Mouse (Mus musculus): ENCODE results near the gene Gys2. TPM values are rescaled to one million over a fixed set of nuclear protein-coding genes. Genes with fewer than 3 reads are reported as not detected.
"Not testable (repeated sequence)": the region's sequence is repeated elsewhere in the genome, so short reads cannot be mapped to it uniquely, and the experiment has no call there.

Gene Gys2
- 0.07 and 0.11 TPM in 2 replicates for polyA plus RNA-seq (2016; fragmentation: Nextera tagmentation; extraction: Ambion mirVana)

DNA sequence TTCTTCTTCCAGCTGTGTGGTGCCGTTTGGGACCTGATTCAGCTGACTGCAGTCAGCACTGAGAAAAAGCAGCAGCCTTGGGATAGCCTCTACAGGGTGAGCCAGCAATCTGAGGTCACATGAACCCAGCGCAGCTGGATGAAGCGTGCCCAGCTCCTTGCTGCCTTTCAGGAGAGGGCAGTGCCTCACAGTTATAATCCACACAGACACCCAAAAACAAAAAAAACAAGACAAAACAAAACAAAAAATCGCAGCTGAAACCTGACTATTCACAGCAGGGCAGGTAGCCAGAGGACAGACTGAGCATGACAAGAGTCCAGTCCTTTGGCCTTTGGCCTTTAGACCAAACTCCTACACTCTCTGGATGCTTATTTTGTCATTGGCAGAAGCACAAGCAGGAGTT, at the start of gene Gys2:
Gys2 (minus strand) TSS at position 309 of the 403 bp plus-strand sequence.
- Histone ChIP-seq H3K9me3 (replicated peaks) (no peaks in the 10 kb centered on the region), H3K36me3 (no peaks in the 10 kb centered on the region), H3K4me3 (no peak within 1 kb of the TSS), H3K27ac (replicated peaks) (no peak within 1 kb of the TSS), H3K4me1 (no peaks in the 10 kb centered on the region), H3K27me3 (ENCODE audit: low read depth, poor library complexity, severe bottlenecking) (no peaks in the 10 kb centered on the region)
- DNase-seq (ENCODE audit: low spot score) = no peak
- WGBS = 61% methylated on average over 4 of the region's 4 CpGs

DNA sequence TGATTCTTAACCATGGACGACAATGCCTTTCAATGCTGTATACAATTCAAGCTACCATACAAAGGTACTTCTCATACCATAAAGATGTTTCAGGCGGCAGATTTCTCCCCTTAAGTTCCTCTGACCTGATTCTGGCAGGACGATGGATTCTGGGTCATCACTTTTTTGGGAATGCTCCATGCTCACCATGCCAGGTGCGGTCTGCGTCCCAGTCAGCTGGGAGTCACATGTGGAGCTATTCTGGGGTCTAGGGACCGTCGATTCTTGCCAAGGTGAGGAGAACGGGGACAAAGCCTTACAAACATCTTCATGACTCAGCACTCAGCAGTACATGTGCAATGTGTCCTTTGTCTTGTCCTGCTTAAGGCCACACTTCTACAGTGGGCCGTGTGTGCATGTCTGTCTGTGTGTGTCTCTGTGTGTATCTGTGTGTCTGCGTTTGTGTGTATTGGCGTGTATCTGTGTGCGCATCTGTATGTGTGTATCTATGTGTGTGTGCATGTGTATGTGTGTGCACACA, 48.7 kb upstream of the Gys2 start:
- no peak overlapping the region for H3K27ac ChIP-seq (replicated peaks)
- no peaks in the 10 kb centered on the region for H3K9me3 ChIP-seq (replicated peaks)
- H3K36me3 ChIP-seq = no peaks in the 10 kb centered on the region
- DNase-seq (ENCODE audit: low spot score) = no peak
- WGBS = 86% methylated on average over 12 of the region's 12 CpGs
- H3K4me1 ChIP-seq = no peaks in the 10 kb centered on the region
- H3K27me3 ChIP-seq (ENCODE audit: low read depth, poor library complexity, severe bottlenecking) = no peaks in the 10 kb centered on the region
- no peak overlapping the region for H3K4me3 ChIP-seq

DNA sequence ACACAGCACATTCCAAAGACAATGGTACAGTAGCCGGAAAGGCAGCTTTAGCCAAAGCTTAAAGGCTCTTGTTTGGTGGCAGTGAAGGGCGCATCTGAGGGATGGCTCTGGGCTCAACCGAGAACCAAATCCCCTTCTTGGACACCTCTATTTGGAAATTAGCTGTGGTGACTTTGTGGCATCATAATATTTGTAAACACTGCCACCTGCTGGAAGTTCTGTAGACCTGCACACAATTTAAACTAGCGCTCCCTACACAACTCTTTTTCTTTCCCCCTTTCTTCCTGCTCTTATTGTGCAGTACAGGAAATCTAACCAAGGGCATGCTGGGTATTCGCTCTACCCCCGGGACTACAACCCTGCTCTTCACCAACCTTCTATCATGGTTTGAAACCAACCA, 46.2 kb upstream of the Gys2 start:
- DNase-seq (ENCODE audit: low spot score) = peak; percentile 21
- 19% methylated on average over 6 of the region's 6 CpGs for WGBS
- no peak overlapping the region for H3K27ac ChIP-seq (replicated peaks)
- no peak overlapping the region for H3K4me3 ChIP-seq
- H3K36me3 ChIP-seq = no peaks in the 10 kb centered on the region
- H3K9me3 ChIP-seq (replicated peaks) = no peaks in the 10 kb centered on the region
- no peaks in the 10 kb centered on the region for H3K27me3 ChIP-seq (ENCODE audit: low read depth, poor library complexity, severe bottlenecking)
- H3K4me1 ChIP-seq = peaks cover 4% of the 10 kb centered on the region; the same call in 1 of the 2 replicates

DNA sequence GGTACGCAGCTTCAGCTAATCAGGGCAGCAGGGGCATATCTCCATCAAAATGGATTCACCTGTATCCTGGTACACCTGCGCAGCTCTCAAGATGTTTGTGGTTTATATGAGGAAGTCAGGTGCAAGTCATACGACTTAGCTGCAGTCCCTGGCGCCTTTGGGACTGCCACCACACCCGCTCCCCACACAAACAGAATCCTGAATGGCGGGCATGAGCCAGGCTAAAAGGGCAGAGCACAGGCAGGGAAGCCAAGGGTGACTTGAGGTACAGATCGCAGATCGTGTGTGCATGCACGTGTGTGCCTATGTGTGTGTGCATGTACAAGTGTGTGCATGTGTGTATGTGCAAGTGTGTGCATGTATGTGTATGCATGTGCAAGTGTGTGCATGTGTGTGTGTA, 42.5 kb upstream of the Gys2 start:
- H3K9me3 ChIP-seq (replicated peaks); H3K36me3 ChIP-seq; H3K27ac ChIP-seq (replicated peaks); DNase-seq (ENCODE audit: low spot score); H3K4me3 ChIP-seq: not testable (repeated sequence)
- Histone ChIP-seq H3K27me3 (ENCODE audit: low read depth, poor library complexity, severe bottlenecking) (peaks cover 17% of the 10 kb centered on the region), H3K4me1 (peaks cover 20% of the 10 kb centered on the region)
- 80% methylated on average over 9 of the region's 9 CpGs for WGBS

DNA sequence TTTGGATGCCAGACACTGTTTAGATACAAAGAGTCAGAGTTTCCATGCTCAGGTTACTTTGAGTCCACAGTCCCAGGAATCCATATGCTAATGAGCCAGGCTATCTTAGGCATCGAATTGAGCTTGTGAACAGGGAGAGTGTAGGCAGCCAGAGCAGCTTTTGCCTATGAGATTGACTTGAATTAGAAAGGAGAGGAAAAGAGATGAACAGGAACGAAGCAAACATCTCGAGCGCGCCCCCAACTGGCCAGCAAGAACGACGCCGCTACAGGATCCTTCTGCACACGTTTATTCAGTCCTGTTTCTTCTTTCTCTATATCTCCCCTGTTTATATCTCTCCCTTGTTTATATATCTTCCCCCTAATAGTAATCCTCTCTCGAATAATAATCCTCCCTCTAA, 42.0 kb upstream of the Gys2 start:
- H3K4me1 ChIP-seq = peaks cover 23% of the 10 kb centered on the region
- peaks cover 22% of the 10 kb centered on the region for H3K27me3 ChIP-seq (ENCODE audit: low read depth, poor library complexity, severe bottlenecking)
- 2% methylated on average over 10 of the region's 10 CpGs for WGBS
- H3K9me3 ChIP-seq (replicated peaks) = no peaks in the 10 kb centered on the region
- DNase-seq (ENCODE audit: low spot score) = peak; percentile 45
- H3K4me3 ChIP-seq = no peak overlapping the region
- H3K36me3 ChIP-seq = no peaks in the 10 kb centered on the region
- H3K27ac ChIP-seq (replicated peaks) = no peak overlapping the region

DNA sequence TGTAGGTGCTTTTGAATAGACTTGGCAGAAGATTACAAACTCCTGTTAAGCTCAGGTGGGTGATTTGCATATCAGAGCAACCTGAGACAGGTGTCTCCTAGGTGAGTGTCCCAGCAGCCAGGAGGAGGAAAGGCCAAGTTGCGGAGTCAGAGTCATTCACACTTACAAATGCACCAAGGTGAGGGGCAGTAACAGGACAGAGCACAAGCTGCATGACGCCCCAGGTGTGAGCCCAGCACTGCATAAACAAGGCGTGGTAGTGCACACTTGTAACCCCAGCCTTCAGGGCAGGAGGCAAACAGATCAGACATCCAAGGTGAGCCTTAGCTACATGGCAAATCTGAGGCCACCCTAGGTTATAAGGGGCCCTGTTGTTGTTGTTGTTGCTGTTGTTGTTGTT, 40.0 kb upstream of the Gys2 start:
- Histone ChIP-seq H3K36me3 (no peaks in the 10 kb centered on the region), H3K4me1 (peaks cover 41% of the 10 kb centered on the region), H3K27ac (replicated peaks) (no peak overlapping the region), H3K4me3 (no peak overlapping the region), H3K27me3 (ENCODE audit: low read depth, poor library complexity, severe bottlenecking) (peaks cover 35% of the 10 kb centered on the region), H3K9me3 (replicated peaks) (no peaks in the 10 kb centered on the region)
- 56% methylated on average over 3 of the region's 3 CpGs for WGBS
- DNase-seq (ENCODE audit: low spot score) = no peak

DNA sequence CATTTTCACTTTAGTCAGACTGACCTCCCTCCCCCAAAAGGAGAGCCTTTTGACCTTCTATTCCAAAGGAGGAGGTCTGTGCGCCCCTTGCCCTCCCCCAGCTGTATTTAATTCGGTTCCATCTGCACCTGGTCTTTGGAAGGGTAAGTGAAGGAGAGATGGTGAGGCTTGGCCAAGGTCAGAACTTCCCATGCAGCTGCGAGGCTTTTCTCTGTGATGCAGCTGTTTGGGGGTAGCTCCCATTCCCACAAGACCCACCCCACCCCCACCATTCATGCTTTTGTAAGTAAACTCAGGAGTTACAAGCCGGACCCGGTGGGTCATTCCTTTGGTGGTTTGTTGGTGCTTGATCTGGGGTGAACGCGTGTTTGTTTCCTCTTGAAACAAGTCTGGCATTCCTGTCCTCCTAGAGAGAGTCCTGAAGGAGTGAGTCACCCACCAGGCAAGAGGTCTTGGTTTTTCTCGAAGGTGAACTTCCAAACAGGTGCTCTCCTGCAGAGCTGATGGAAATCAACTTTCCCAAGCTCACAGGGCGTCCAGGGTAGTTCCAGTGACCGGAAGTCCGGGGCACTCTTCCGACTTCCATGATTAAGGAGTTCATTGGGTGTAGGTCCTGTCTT, 38.7 kb upstream of the Gys2 start:
- H3K4me1 ChIP-seq = peaks cover 52% of the 10 kb centered on the region
- H3K9me3 ChIP-seq (replicated peaks) = no peaks in the 10 kb centered on the region
- no peak for DNase-seq (ENCODE audit: low spot score)
- peaks cover 36% of the 10 kb centered on the region for H3K27me3 ChIP-seq (ENCODE audit: low read depth, poor library complexity, severe bottlenecking)
- WGBS = 24% methylated on average over 12 of the region's 12 CpGs
- no peaks in the 10 kb centered on the region for H3K36me3 ChIP-seq
- 0 out of 2 replicates have a peak overlapping the region, but pooled peaks have one; percentile 28 for H3K27ac ChIP-seq (replicated peaks)
- H3K4me3 ChIP-seq = no peak overlapping the region

DNA sequence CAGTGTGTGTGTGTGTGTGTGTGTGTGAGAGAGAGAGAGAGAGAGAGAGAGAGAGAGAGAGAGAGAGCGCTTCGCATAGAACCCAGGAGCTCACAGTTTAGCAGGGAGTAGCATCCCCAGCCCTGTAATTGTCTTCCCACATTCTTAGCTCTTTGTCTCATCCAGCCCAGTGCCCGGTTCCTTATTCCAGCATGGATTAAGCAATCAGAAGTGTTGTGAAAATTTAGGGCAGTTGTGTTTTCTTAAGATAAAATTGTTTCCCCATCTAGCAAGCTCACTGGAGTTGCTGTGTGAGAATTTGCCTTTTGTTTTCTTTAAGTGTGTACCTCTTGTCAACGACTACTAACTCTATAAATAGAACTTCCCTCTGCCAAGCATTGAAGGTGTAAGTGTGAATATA, 35.8 kb upstream of the Gys2 start:
- peaks cover 45% of the 10 kb centered on the region for H3K27me3 ChIP-seq (ENCODE audit: low read depth, poor library complexity, severe bottlenecking)
- H3K4me3 ChIP-seq = peak overlapping the region; percentile 72; the same call in 1 of the 2 replicates
- H3K27ac ChIP-seq (replicated peaks) = peak overlapping the region; percentile 88
- 12% methylated on average over 4 of the region's 4 CpGs for WGBS
- H3K36me3 ChIP-seq = peaks cover 17% of the 10 kb centered on the region
- DNase-seq (ENCODE audit: low spot score) = no peak
- H3K9me3 ChIP-seq (replicated peaks) = no peaks in the 10 kb centered on the region
- peaks cover 63% of the 10 kb centered on the region for H3K4me1 ChIP-seq

DNA sequence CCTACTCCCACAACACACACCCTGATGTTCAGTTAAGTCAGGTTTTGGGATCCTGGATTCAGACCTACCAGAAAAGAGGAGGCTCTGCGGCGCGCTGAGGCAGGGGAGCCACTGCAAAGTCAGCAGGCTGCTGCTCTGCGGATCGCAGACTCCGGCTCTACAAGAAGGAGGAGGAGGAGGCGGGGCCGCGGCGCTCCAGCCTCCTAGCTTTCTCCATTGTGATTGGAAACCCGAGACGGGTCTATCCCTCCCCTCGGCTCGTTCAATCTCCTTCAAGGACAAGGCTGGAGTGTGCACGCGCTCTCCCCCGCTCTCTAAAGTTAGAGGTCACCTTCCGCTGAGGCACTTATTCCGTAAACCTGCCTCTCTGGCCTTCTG, 34.9 kb upstream of the Gys2 start, which contains the start of gene Ldhb:
Ldhb (minus strand) TSS at position 173 of the 378 bp plus-strand sequence.
- no peaks in the 10 kb centered on the region for H3K9me3 ChIP-seq (replicated peaks)
- peaks cover 42% of the 10 kb centered on the region for H3K27me3 ChIP-seq (ENCODE audit: low read depth, poor library complexity, severe bottlenecking)
- H3K4me3 ChIP-seq = peak within 1 kb of the TSS; percentile 72
- H3K4me1 ChIP-seq = peaks cover 66% of the 10 kb centered on the region
- under 1% methylated on average over 19 of the region's 19 CpGs for WGBS
- H3K36me3 ChIP-seq = peaks cover 24% of the 10 kb centered on the region
- DNase-seq (ENCODE audit: low spot score) = peak; percentile 92
- H3K27ac ChIP-seq (replicated peaks) = peak within 1 kb of the TSS; percentile 88

DNA sequence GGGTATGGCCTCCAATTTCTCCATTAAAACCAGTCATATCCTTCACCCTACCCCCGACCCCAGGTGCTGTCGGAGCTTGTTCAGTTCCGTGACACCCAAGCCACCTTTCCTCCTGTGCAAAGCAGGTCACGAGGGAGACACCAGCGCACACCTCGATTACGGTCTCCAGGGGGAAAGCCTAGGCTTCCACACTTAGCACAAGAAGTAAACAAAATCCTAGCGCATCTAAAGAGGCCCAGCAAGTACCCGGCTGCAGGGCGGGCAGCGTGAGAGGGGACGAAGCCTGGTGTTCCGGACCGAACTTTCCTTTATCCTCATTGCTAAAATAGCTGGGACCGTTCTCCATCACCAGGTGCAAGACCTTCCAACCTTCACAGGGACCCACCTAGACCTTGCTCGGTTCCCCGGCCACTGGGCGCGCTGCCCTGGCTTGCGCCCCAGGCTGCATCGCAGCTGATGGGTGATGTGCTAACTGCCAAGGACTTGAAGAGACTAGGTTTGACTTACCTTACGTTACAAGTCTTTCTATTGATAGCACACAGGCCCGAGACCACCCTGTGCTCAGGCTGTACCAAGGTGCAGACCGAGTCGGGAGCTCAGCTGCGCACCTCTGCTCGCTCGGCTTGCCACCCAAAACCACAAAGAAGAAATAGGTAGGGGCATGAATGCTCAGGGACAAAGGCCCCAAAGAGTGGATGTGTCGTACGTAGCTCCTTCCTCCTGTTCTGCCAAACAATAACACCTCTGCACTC, 34.3 kb upstream of the Gys2 start:
- peak; percentile 61 for DNase-seq (ENCODE audit: low spot score)
- peaks cover 66% of the 10 kb centered on the region for H3K4me1 ChIP-seq

DNA sequence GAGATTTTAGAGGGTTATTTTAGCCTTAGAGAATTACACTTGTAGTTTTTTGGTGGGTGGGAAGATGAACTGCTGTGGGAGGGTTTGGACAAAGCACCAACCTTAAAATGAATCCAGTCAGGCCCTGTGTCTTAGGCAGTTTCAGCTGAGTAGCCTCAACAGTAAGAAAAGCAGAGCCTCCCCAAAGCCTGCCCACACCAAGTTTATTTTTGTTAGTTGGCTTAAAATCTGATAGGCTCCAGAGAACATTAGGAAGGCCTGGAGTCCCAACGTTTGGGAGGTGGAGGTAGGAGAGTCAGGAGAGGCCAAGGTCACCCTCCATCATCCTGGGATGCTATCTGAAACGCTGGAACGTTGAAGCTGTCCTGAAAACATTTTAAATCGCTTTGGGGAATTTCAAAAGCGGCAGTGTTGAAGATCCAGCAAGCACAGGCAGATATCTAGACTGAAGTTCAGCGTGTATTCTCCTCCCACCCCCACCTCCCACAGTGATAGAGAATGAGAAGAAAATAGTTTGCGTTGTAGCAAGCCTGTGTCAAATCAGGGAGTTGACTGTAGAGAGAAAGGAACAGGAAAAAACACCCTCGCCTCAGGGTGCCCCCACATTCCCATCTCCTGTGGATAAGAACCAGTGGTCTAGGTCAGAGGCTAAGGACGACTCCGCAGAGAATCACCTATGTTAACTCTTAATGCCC, 33.6 kb upstream of the Gys2 start:
- Histone ChIP-seq H3K27me3 (ENCODE audit: low read depth, poor library complexity, severe bottlenecking) (peaks cover 38% of the 10 kb centered on the region), H3K9me3 (replicated peaks) (no peaks in the 10 kb centered on the region), H3K36me3 (peaks cover 36% of the 10 kb centered on the region), H3K27ac (replicated peaks) (peak overlapping the region; percentile 88), H3K4me3 (peak overlapping the region; percentile 72), H3K4me1 (peaks cover 60% of the 10 kb centered on the region)
- no peak for DNase-seq (ENCODE audit: low spot score)
- WGBS = 8% methylated on average over 10 of the region's 10 CpGs

More for the DNA sequence above, 34.3 kb upstream of the Gys2 start:
- Histone ChIP-seq H3K4me3 (peak overlapping the region; percentile 72), H3K36me3 (peaks cover 29% of the 10 kb centered on the region), H3K27ac (replicated peaks) (peak overlapping the region; percentile 88), H3K27me3 (ENCODE audit: low read depth, poor library complexity, severe bottlenecking) (peaks cover 41% of the 10 kb centered on the region), H3K9me3 (replicated peaks) (no peaks in the 10 kb centered on the region)
- under 1% methylated on average over 30 of the region's 30 CpGs for WGBS

DNA sequence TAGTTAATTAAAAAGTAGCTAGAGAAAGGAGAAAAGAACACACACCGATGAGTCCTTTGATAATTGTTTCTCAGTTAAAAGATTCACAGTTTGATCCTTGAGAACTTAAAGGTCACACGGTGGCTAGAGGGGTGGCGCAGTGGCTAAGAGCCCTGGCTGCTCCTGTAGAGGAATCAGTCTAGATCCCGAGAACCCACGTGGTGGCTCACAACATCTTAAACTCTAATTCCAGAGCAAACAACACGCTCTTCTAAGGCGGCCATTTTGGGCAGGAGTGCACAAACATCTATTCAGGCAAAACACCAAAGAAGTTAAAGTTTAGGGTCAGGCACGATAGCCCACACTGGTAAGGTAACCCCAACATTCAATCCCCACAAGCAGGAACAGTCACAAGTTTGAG, 30.7 kb upstream of the Gys2 start:
- Histone ChIP-seq H3K9me3 (replicated peaks) (no peaks in the 10 kb centered on the region), H3K4me3 (no peak overlapping the region), H3K36me3 (peaks cover 60% of the 10 kb centered on the region), H3K27me3 (ENCODE audit: low read depth, poor library complexity, severe bottlenecking) (peaks cover 10% of the 10 kb centered on the region), H3K27ac (replicated peaks) (no peak overlapping the region), H3K4me1 (peaks cover 35% of the 10 kb centered on the region)
- WGBS = 79% methylated on average over 8 of the region's 8 CpGs
- no peak for DNase-seq (ENCODE audit: low spot score)
